Mouse (Mus musculus) left cerebral cortex, adult 2 months (tissue): ENCODE data around the gene Scnn1g. TPM values are rescaled to one million over a fixed set of nuclear protein-coding genes. Genes with fewer than 3 reads are reported as not detected.

ENCODE experiments used
- DNase-seq, 2 experiments: peaks; one replicate each; pipeline ENCODE4 v3.0.0; 2021 to 2022; ENCODE audit warnings: low spot score in 2 of 2, mixed read lengths in 1 of 2; ENCODE audit errors: extremely low spot score in 1 of 2
- H3K27ac ChIP-seq: fragments of 200-600 bp; 2 replicates; pipeline ENCODE4 v1.8.1; 2022
- H3K4me3 ChIP-seq: fragments of 200-600 bp; 2 replicates; pipeline ENCODE4 v1.8.1; 2022
- CTCF ChIP-seq: fragments of 200-600 bp; IDR thresholded peaks from 2 replicates; pipeline ENCODE4 v1.8.1; 2022; ENCODE audit warnings: antibody characterized with exemption, mild to moderate bottlenecking, moderate library complexity
- intact Hi-C: fragments of 180-260 bp; cut with DNase I; formaldehyde crosslinking; loops from one replicate; pipeline ENCODE4 v1.15.1; 2025
- total RNA-seq, 2 experiments: library from RNA; stranded (reverse); gene quantifications; 2 replicates each; pipeline ENCODE4 v1.2.3; 2021

Gene Scnn1g
- total RNA-seq, 2 experiments from 2014 or later: 0.11 to 0.12 TPM

DNA sequence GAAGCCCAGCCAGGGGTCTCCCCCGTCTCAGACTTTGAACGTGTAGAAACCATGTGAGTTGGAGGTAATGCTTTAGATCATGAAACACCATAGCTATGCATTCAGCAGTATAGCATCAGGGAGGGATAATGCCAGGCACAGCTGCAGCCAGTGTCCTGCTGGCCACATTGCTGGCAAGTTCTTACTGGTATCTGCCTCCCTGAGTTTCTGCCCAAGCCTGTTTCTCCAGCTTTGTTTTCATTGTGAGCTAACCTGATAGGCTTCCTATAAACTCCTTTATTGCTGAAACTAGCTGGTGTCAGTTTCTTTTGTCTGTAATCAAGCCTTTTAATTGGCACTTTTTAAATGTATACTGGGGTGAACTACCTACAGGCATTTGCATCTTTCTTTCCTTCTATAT lies 23.1 kb upstream of the Scnn1g start:
- Histone ChIP-seq H3K4me3 (no peak overlapping the region), H3K27ac (no peak overlapping the region)
- no peak for DNase-seq
- intact Hi-C loops: no loop called here
- no peak for TF ChIP-seq CTCF

GRCm38 (mm10) chr7:121717031-121717430 lies 17.2 kb upstream of the Scnn1g start:
- no peak overlapping the region for H3K4me3 ChIP-seq
- H3K27ac ChIP-seq: no peak overlapping the region
- DNase-seq: no peak
- intact Hi-C loops: no loop called here
- no peak for TF ChIP-seq CTCF

DNA sequence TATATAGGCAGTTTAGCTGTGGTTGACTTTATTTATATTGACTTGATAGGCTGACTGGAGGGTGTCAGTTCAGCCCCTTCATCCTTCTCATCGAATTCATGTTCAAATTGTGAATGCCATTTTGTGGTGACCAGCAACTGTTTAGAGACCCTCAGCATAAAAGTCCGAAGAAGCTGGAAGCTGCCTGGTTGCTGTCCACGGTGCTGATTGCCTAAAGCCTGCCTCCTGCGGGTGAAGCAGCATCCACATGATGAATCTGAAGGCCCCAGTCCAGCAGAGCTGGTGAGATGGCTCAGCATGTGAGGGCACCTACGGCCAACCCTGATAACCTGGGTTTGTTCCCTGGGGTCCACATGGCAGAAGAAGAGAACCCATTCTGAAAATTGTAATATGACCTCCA lies 4.1 kb upstream of the Scnn1g start:
- no peak for DNase-seq
- intact Hi-C loops: no loop called here
- TF ChIP-seq CTCF: no peak; the same call in 1 of the 2 replicates
- no peak overlapping the region for H3K4me3 ChIP-seq
- H3K27ac ChIP-seq: no peak overlapping the region

GRCm38 (mm10) chr7:121737511-121738415 lies 3.5 kb downstream of the Scnn1g start:
- DNase-seq: no peak
- Histone ChIP-seq H3K4me3 (no peak overlapping the region), H3K27ac (no peak overlapping the region)
- TF ChIP-seq CTCF: no peak
- intact Hi-C loops: no loop called here

DNA sequence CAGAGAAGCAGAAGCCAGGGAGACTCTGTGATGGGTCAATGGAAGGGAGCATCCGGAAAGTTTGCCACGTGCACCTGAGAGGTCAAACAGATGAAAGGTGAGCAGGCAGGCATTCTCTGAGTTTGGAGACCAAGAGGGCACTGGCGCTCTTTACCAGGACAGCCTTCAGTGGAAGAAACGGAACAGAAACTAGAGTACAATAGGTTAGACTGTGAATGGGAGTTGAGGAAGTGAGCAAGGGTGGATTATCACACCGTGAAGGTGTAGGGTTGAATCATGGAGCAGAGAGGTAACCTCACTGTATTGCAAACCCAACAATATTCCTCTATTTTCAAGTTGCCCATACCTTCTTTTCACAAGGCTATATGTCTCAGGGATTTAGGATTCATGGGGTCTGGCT lies 16.0 kb downstream of the Scnn1g start:
- no peak for TF ChIP-seq CTCF
- no peak for DNase-seq
- no peak overlapping the region for H3K27ac ChIP-seq
- H3K4me3 ChIP-seq: no peak overlapping the region
- intact Hi-C loops: no loop called here

DNA sequence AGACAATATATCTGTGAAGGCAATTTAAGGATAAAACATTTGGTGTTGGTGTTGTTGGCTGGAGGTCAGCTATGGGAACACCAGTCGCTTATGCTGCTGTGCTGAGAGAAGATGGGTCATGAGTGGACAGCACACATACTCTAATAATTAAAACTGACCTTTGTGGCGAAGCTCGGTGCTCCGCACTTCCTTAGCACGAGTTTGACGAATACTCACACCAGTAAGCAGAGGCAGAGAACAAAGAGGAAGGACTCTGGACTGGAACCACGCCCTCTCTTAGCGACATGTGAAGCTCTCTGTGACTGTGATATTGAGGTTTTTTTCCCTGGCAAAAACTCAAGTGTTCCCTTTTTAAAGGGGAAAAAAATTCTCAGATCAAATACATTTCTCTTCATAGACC lies 20.5 kb downstream of the Scnn1g start:
- no peak for TF ChIP-seq CTCF
- H3K4me3 ChIP-seq: no peak overlapping the region
- intact Hi-C loops: no loop called here
- H3K27ac ChIP-seq: no peak overlapping the region
- DNase-seq: no peak

- Histone ChIP-seq H3K27ac (no peak overlapping the region), H3K4me3 (no peak overlapping the region)
- DNase-seq: no peak
- intact Hi-C loops: no loop called here
- TF ChIP-seq CTCF: no peak
Observed at GRCm38 (mm10) chr7:121763328-121763727, 29.0 kb downstream of the Scnn1g start.

DNA sequence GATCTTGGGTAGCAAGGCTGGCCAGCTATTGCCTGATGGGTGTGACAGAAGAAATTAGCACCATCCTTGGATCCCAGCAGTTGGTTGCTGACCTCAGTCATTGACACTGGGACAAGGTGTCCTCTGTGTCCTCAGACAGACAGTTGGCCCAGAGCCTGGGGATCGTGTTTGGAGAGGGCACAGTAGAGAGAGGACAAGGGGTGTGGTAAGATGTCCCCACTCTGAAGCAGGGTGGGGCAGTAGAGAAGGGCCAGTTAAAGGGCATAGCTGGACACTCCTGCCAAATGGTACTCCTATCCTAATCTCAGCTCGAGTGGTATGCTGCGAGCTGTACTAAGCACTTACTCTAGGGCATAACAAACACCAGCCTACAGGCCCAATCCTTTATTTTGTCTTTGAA lies 33.6 kb downstream of the Scnn1g start:
- no peak overlapping the region for H3K27ac ChIP-seq
- no peak for TF ChIP-seq CTCF
- intact Hi-C loops: no loop called here
- no peak overlapping the region for H3K4me3 ChIP-seq
- no peak for DNase-seq

- H3K27ac ChIP-seq: no peak overlapping the region
- no peak overlapping the region for H3K4me3 ChIP-seq
- no peak for DNase-seq
- intact Hi-C loops: no loop called here
- TF ChIP-seq CTCF: no peak
Observed at GRCm38 (mm10) chr7:121768983-121769382, 34.7 kb downstream of the Scnn1g start.

- TF ChIP-seq CTCF: no peak
- intact Hi-C loops: no loop called here
- no peak for DNase-seq
- Histone ChIP-seq H3K27ac (no peak overlapping the region), H3K4me3 (no peak overlapping the region)
Observed at GRCm38 (mm10) chr7:121778553-121778952, 44.3 kb downstream of the Scnn1g start.

GRCm38 (mm10) chr7:121778980-121779379 lies 44.7 kb downstream of the Scnn1g start:
- H3K4me3 ChIP-seq: no peak overlapping the region
- intact Hi-C loops: no loop called here
- no peak for TF ChIP-seq CTCF
- H3K27ac ChIP-seq: no peak overlapping the region
- no peak for DNase-seq

- Histone ChIP-seq H3K4me3 (no peak overlapping the region), H3K27ac (no peak overlapping the region)
- DNase-seq: no peak
- intact Hi-C loops: no loop called here
- TF ChIP-seq CTCF: no peak
Observed at GRCm38 (mm10) chr7:121779409-121779808, 45.1 kb downstream of the Scnn1g start.
